Mouse (Mus musculus): ENCODE results near the gene Scd2.
A peak's percentile ranks its signal among the peaks of the same experiment; 100 is the strongest.
"Not testable (repeated sequence)": the region's sequence is repeated elsewhere in the genome, so short reads cannot be mapped to it uniquely, and the experiment has no call there.

Gene Scd2

GRCm38 (mm10) chr19:44292941-44293768 is at the start of gene Scd2:
Scd2 (plus strand) TSS chr19:44293674.
- no peak for DNase-seq

GRCm38 (mm10) chr19:44245761-44246171 is 47.7 kb upstream of the Scd2 start:
- DNase-seq = no peak

GRCm38 (mm10) chr19:44246341-44246911 is 47.0 kb upstream of the Scd2 start:
- peak; percentile 40 for DNase-seq

- no peak for DNase-seq
These were observed 46.0 kb upstream of the Scd2 start for GRCm38 (mm10) chr19:44247281-44248080.

- DNase-seq = peak; percentile 97
These were observed 45.2 kb upstream of the Scd2 start for GRCm38 (mm10) chr19:44248081-44248853.

DNA sequence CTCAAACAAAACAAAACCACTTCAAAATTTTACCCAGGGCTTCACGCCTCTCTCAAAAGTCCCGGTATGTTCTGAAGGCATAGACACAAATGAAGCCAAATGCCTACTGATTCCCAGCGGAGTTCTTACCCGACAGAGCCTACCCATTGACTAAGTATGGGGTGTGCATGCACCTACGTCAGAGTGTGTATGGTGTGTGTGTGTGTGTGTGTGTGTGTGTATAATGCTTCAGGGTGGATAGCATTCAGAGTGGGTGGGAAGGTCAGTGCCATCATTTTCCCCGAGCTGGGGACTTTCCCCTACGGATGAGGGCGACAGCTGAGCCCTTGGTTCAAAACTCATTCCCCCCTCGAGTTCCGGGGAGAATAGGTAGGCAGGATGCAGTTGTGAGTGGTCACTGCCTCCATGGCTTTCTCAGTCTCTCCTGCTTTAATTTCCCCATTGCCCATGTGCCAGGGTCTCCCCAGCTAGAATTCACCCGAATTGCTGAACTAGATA is 44.6 kb upstream of the Scd2 start:
- no peak for DNase-seq

GRCm38 (mm10) chr19:44251138-44251537 is 42.3 kb upstream of the Scd2 start:
- DNase-seq = not testable (repeated sequence)

GRCm38 (mm10) chr19:44251936-44252558 is 41.4 kb upstream of the Scd2 start:
- DNase-seq = no peak

GRCm38 (mm10) chr19:44254106-44254505 is 39.4 kb upstream of the Scd2 start:
- not testable (repeated sequence) for DNase-seq

GRCm38 (mm10) chr19:44257377-44257966 is 36.0 kb upstream of the Scd2 start:
- no peak for DNase-seq

GRCm38 (mm10) chr19:44259484-44259883 is 34.0 kb upstream of the Scd2 start:
- DNase-seq = no peak

DNA sequence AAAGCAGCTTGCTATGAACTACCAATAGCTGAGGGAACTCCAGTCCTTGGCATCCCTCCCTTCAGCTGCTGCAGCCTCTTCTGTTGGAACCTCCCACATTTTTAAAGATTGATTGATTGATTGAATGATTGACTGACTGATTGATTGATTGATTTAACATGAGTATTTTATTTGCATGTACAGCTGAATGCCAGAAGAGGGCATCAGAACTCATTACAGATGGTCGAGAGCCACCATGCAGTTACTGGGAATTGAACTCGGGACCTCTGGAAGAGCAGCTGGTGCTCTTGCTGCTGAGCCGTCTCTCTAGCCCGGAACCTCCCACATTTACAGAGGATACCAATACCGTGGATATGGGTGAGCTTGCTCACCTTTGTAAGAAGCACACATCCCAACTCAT is 33.0 kb upstream of the Scd2 start:
- DNase-seq = no peak

- no peak for DNase-seq
These were observed 31.7 kb upstream of the Scd2 start for GRCm38 (mm10) chr19:44261774-44262173.

- DNase-seq = no peak
These were observed 29.9 kb upstream of the Scd2 start for GRCm38 (mm10) chr19:44263581-44263980.

- DNase-seq = no peak
These were observed 29.2 kb upstream of the Scd2 start for GRCm38 (mm10) chr19:44264226-44264625.

DNA sequence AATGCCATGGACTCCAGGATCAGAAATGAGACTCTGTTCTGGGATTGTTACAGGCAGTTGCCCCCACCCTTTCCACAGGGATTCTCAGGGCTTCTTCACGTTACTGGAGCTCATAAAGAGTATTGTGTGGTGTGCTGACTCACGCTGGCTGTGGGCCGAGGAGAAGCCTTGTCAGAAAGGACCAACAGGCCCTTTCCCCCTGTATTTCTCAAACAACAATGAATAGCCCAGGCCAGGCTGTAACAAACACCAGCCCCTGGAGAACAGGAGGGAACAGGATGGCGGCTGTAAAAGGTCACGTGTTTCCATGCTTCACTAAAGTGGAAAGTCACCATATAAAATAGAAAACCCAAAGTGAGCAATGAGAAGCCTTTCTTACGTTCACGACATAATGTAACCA is 28.2 kb upstream of the Scd2 start:
- no peak for DNase-seq

DNA sequence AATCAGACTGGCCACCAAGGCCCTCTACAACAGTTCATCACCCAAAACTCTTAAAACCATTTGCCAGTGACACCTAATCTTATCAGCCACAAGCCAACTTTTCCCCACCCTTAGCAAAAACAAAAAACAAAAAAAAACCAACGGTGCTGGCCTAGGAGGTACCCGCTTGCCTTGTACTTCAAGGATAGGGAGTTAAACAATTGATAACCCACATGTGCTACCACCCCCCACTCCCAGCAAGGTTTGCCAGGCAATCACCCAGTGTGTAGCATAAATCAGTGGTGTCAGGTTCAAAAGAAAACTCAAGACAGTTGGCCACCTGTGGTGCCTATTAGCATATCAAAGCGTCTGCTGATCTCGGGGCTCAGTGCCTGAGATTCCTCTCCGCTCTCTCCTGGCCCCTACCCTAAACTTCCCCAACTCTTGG is 27.6 kb upstream of the Scd2 start:
- DNase-seq = no peak

- no peak for DNase-seq
These were observed 27.0 kb upstream of the Scd2 start for GRCm38 (mm10) chr19:44266458-44266823.

GRCm38 (mm10) chr19:44266824-44267498 is 26.5 kb upstream of the Scd2 start:
- DNase-seq = peak; percentile 95

GRCm38 (mm10) chr19:44267499-44268002 is 25.9 kb upstream of the Scd2 start:
- no peak for DNase-seq

GRCm38 (mm10) chr19:44273711-44274110 is 19.8 kb upstream of the Scd2 start:
- DNase-seq = no peak

Measured in layer of hippocampus, adult 9-11 months (tissue).